Mouse (Mus musculus) right cerebral cortex, adult 2 months (tissue): ENCODE measurements around the gene Vamp1.

Source experiments
- DNase-seq, 2 experiments: peaks; one replicate each; pipeline ENCODE4 v3.0.0; 2021 to 2022; ENCODE audit warnings: low spot score in 2 of 2

Vamp1 gene

GRCm38 (mm10) chr6:125215148-125215954 is at the start of gene Vamp1:
Gene Vamp1 (plus strand): TSS chr6:125215551.
- peak; percentile 96 to 98 for DNase-seq

- peak; percentile 26 to 42 for DNase-seq
Measured at GRCm38 (mm10) chr6:125166051-125166751, 49.1 kb upstream of the Vamp1 start, which contains the start of gene Gapdh. Gene Gapdh (minus strand): TSS chr6:125166467.

GRCm38 (mm10) chr6:125166861-125167650 is 48.3 kb upstream of the Vamp1 start:
- DNase-seq = peak; percentile 63 to 66

- DNase-seq = peak; percentile 39 to 59
Measured at GRCm38 (mm10) chr6:125168086-125168485, 47.3 kb upstream of the Vamp1 start.

GRCm38 (mm10) chr6:125170194-125170593 is 45.2 kb upstream of the Vamp1 start:
- DNase-seq = no peak

- DNase-seq = no peak
Measured at GRCm38 (mm10) chr6:125172474-125172873, 42.9 kb upstream of the Vamp1 start.

- DNase-seq = no peak
Measured at GRCm38 (mm10) chr6:125173256-125173655, 42.1 kb upstream of the Vamp1 start.

- no peak for DNase-seq
Measured at GRCm38 (mm10) chr6:125175469-125175868, 39.9 kb upstream of the Vamp1 start.

- DNase-seq = no peak
Measured at GRCm38 (mm10) chr6:125179601-125180000, 35.8 kb upstream of the Vamp1 start.

GRCm38 (mm10) chr6:125182133-125182532 is 33.2 kb upstream of the Vamp1 start:
- peak in 1 of 2 experiments; percentile 16 for DNase-seq

GRCm38 (mm10) chr6:125186203-125186602 is 29.1 kb upstream of the Vamp1 start:
- DNase-seq = no peak

- DNase-seq = no peak
Measured at GRCm38 (mm10) chr6:125190816-125191215, 24.5 kb upstream of the Vamp1 start.

- DNase-seq = peak; percentile 97 to 98
Measured at GRCm38 (mm10) chr6:125191332-125192015, 23.9 kb upstream of the Vamp1 start, which contains the start of the genes Ncapd2 and Mrpl51. Gene Ncapd2 (minus strand): TSS chr6:125191701. Gene Mrpl51 (plus strand): TSS chr6:125191801.

- DNase-seq = peak; percentile 91 to 92
Measured at GRCm38 (mm10) chr6:125192016-125192714, 23.2 kb upstream of the Vamp1 start.

- no peak for DNase-seq
Measured at GRCm38 (mm10) chr6:125192841-125193240, 22.5 kb upstream of the Vamp1 start.

GRCm38 (mm10) chr6:125193390-125193789 is 22.0 kb upstream of the Vamp1 start:
- DNase-seq = no peak

GRCm38 (mm10) chr6:125195541-125196075 is 19.7 kb upstream of the Vamp1 start:
- DNase-seq = no peak

GRCm38 (mm10) chr6:125196301-125196700 is 19.1 kb upstream of the Vamp1 start:
- DNase-seq = no peak

GRCm38 (mm10) chr6:125197166-125197565 is 18.2 kb upstream of the Vamp1 start:
- DNase-seq = no peak

- DNase-seq = no peak
Measured at GRCm38 (mm10) chr6:125210436-125210835, 4.9 kb upstream of the Vamp1 start.
